Comparison of ENCODE assay signal across 21 mouse cellular contexts in the genomic region with DNA sequence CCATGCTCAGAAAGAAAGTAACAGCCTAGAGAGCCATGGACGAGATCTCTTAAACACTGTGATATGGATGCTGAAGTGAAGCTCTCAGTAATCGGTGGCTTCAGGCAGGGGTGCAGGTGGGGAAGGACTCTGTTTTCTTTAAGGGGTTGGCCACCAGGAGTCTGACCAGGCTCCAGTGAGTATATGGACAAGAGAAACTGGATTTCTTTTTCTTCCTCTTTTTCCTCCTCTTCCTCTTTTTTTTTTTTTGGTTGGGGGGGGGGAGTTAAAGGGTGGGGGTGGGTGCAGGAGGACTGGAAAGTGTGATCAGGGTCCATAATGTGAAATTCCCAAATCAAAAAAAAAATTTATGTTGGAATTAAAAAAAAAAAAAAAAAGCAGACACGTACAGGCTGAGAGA.
DNase-seq lines count a peak whose midpoint lies in the region; ATAC-seq and TF ChIP-seq lines count a peak whose summit lies in the region.
"Had no signal": no experiment of that assay in that cellular context is flagged by ENCODE, and none has a peak within 500 bp of the region (broad histone marks: within the 10 kb centered on the region; RNA-seq: fewer than 3 reads in every experiment).

No protein-coding gene starts in this region.

- no peak for TF ChIP-seq CTCF in forebrain, postnatal 0 days (IDR thresholded peaks at IDR 0.05; ENCODE audit: low read depth)

- H3K79me2 ChIP-seq in macrophage (ENCODE audit: inconsistent target) = no peaks in the 10 kb centered on the region

- no peak overlapping the region for H3K4me3 ChIP-seq in forebrain, embryonic 15.5 days
- H3K4me3 ChIP-seq in forebrain, postnatal 0 days (ENCODE audit: low read depth, low read length) = no peak overlapping the region
- no peak overlapping the region for H3K4me3 ChIP-seq in midbrain, embryonic 11.5 days (ENCODE audit: low read depth, low read length)
- H3K4me3 ChIP-seq in midbrain, embryonic 13.5 days (replicated peaks) = no peak overlapping the region
- H3K4me3 ChIP-seq in macrophage (ENCODE audit: inconsistent target) = no peak overlapping the region
- H3K4me3 ChIP-seq: embryonic facial prominence, embryonic 12.5 days; heart, embryonic 10.5 days; heart, embryonic 15.5 days; intestine, embryonic 15.5 days had no signal

- no peaks in the 10 kb centered on the region for H3K36me3 ChIP-seq in forebrain, embryonic 15.5 days
- no peaks in the 10 kb centered on the region; the same call in 1 of the 2 replicates for H3K36me3 ChIP-seq in forebrain, postnatal 0 days (ENCODE audit: insufficient read depth)
- H3K36me3 ChIP-seq in midbrain, embryonic 11.5 days (ENCODE audit: control insufficient read depth, insufficient read depth, low read length) = no peaks in the 10 kb centered on the region
- no peaks in the 10 kb centered on the region for H3K36me3 ChIP-seq in midbrain, embryonic 13.5 days
- no peaks in the 10 kb centered on the region for H3K36me3 ChIP-seq in macrophage (ENCODE audit: inconsistent target)
- H3K36me3 ChIP-seq: embryonic facial prominence, embryonic 12.5 days; heart, embryonic 15.5 days; intestine, embryonic 15.5 days had no signal

- no peak for DNase-seq in forebrain, postnatal 0 days
- DNase-seq in midbrain, embryonic 11.5 days (ENCODE audit: low spot score, missing footprints) = peak; percentile 56
- DNase-seq in heart, adult 9 months (ENCODE audit: low spot score in 2 of 2) = no peak
- DNase-seq in adrenal gland, adult 8-10 months = no peak
- DNase-seq: adrenal gland, adult 2 months; adrenal gland, postnatal 36 days; cerebellum, adult 11-12 months; cerebellum, adult 9-10 months; gastrocnemius, postnatal 14 days; heart, postnatal 14 days had no signal

- H3K4me1 ChIP-seq in forebrain, embryonic 15.5 days = peaks cover 42% of the 10 kb centered on the region
- H3K4me1 ChIP-seq in forebrain, postnatal 0 days (ENCODE audit: insufficient read depth) = peaks cover 18% of the 10 kb centered on the region
- no peaks in the 10 kb centered on the region for H3K4me1 ChIP-seq in midbrain, embryonic 11.5 days (ENCODE audit: control insufficient read depth, insufficient read depth, low read length)
- peaks cover 20% of the 10 kb centered on the region for H3K4me1 ChIP-seq in midbrain, embryonic 13.5 days (replicated peaks)
- H3K4me1 ChIP-seq: embryonic facial prominence, embryonic 12.5 days had no signal

- 88% methylated on average over 3 of the region's 3 CpGs for WGBS in forebrain, embryonic 15.5 days
- WGBS in forebrain, postnatal 0 days = 81% methylated on average over 3 of the region's 3 CpGs
- 90% methylated on average over 3 of the region's 3 CpGs for WGBS in midbrain, embryonic 11.5 days
- WGBS in midbrain, embryonic 13.5 days = 88% methylated on average over 3 of the region's 3 CpGs
- WGBS in macrophage (ENCODE audit: missing documents) = 2% methylated on average over 3 of the region's 3 CpGs

- H3K9ac ChIP-seq in forebrain, embryonic 15.5 days (replicated peaks) = no peak overlapping the region
- H3K9ac ChIP-seq in forebrain, postnatal 0 days = no peak overlapping the region
- no peak overlapping the region for H3K9ac ChIP-seq in midbrain, embryonic 11.5 days (ENCODE audit: low read length)
- H3K9ac ChIP-seq in midbrain, embryonic 13.5 days (replicated peaks) = no peak overlapping the region
- H3K9ac ChIP-seq: embryonic facial prominence, embryonic 12.5 days; heart, embryonic 15.5 days; hindbrain, embryonic 14.5 days; intestine, embryonic 15.5 days had no signal

- H3K9me3 ChIP-seq in forebrain, embryonic 15.5 days = no peaks in the 10 kb centered on the region
- no peaks in the 10 kb centered on the region for H3K9me3 ChIP-seq in forebrain, postnatal 0 days (ENCODE audit: low read length)
- no peaks in the 10 kb centered on the region for H3K9me3 ChIP-seq in midbrain, embryonic 11.5 days (ENCODE audit: control insufficient read depth, low read length)
- H3K9me3 ChIP-seq in midbrain, embryonic 13.5 days = no peaks in the 10 kb centered on the region
- H3K9me3 ChIP-seq: embryonic facial prominence, embryonic 12.5 days; heart, embryonic 10.5 days; heart, embryonic 15.5 days; intestine, embryonic 15.5 days had no signal

- no peak for ATAC-seq in forebrain, embryonic 15.5 days (replicated peaks)
- no peak for ATAC-seq in forebrain, postnatal 0 days
- ATAC-seq in midbrain, embryonic 11.5 days (ENCODE audit: low FRiP score) = no peak
- no peak for ATAC-seq in midbrain, embryonic 13.5 days
- ATAC-seq: activated CD4-positive, CD25-positive, alpha-beta regulatory T cell, adult 4 months; forebrain, embryonic 16.5 days; intestine, embryonic 15.5 days; Patski had no signal

- no peak overlapping the region for H3K4me2 ChIP-seq in forebrain, embryonic 15.5 days (replicated peaks)
- no peak overlapping the region for H3K4me2 ChIP-seq in forebrain, postnatal 0 days (ENCODE audit: low read depth)
- H3K4me2 ChIP-seq in midbrain, embryonic 11.5 days = no peak overlapping the region
- no peak overlapping the region for H3K4me2 ChIP-seq in midbrain, embryonic 13.5 days (replicated peaks)
- H3K4me2 ChIP-seq: embryonic facial prominence, embryonic 12.5 days; heart, embryonic 15.5 days; hindbrain, embryonic 14.5 days; intestine, embryonic 15.5 days had no signal

- no peaks in the 10 kb centered on the region for H3K27me3 ChIP-seq in forebrain, embryonic 15.5 days
- no peaks in the 10 kb centered on the region for H3K27me3 ChIP-seq in forebrain, postnatal 0 days (ENCODE audit: insufficient read depth, low read length)
- no peaks in the 10 kb centered on the region for H3K27me3 ChIP-seq in midbrain, embryonic 11.5 days (ENCODE audit: control insufficient read depth, insufficient read depth, low read length)
- no peaks in the 10 kb centered on the region for H3K27me3 ChIP-seq in midbrain, embryonic 13.5 days
- H3K27me3 ChIP-seq: embryonic facial prominence, embryonic 12.5 days; heart, embryonic 15.5 days; intestine, embryonic 15.5 days; Patski had no signal

- H3K27ac ChIP-seq in forebrain, embryonic 15.5 days (replicated peaks) = 0 out of 2 replicates have a peak overlapping the region, but pooled peaks have one; percentile 33
- H3K27ac ChIP-seq in forebrain, postnatal 0 days (ENCODE audit: low read depth, low read length) = no peak overlapping the region
- no peak overlapping the region for H3K27ac ChIP-seq in midbrain, embryonic 11.5 days (ENCODE audit: low read depth, low read length)
- no peak overlapping the region for H3K27ac ChIP-seq in midbrain, embryonic 13.5 days
- peak overlapping the region; percentile 54 for H3K27ac ChIP-seq in macrophage
- H3K27ac ChIP-seq: embryonic facial prominence, embryonic 12.5 days; heart, embryonic 10.5 days; heart, embryonic 15.5 days; hindbrain, embryonic 14.5 days; intestine, embryonic 15.5 days had no signal

Comparison
In these comparisons a context has a peak if more than half of its experiments do, and no peak if none do; other contexts are left out.
1. H3K27ac ChIP-seq: peak in forebrain, embryonic 15.5 days (single experiment) and macrophage (single experiment); none in forebrain, postnatal 0 days (single experiment), midbrain, embryonic 11.5 days (single experiment) and midbrain, embryonic 13.5 days (single experiment).